Mouse (Mus musculus) myocyte (in vitro differentiated cells): ENCODE measurements around the gene Adgrf5.

Experiments
- MYOD1 ChIP-seq, 3 experiments: IDR thresholded peaks; one replicate each; pipeline ENCODE4 v1.6.1; 2011; ENCODE audit warnings: control low read depth in 2 of 3, low read depth in 2 of 3, mild to moderate bottlenecking in 2 of 3, moderate library complexity in 1 of 3; ENCODE audit not compliant: insufficient read length in 2 of 3, control insufficient read depth in 1 of 3
- POLR2A ChIP-seq: IDR thresholded peaks from one replicate; pipeline ENCODE4 v1.6.1; 2011; ENCODE audit warnings: low read depth, mild to moderate bottlenecking, control low read depth, moderate library complexity; ENCODE audit not compliant: insufficient read length
- POLR2AphosphoS2 ChIP-seq: IDR thresholded peaks from one replicate; pipeline ENCODE4 v1.6.1; 2011; ENCODE audit warnings: low read depth, control low read depth; ENCODE audit not compliant: insufficient read length
- TCF12 ChIP-seq: IDR thresholded peaks from one replicate; pipeline ENCODE4 v1.6.1; 2011; ENCODE audit warnings: mild to moderate bottlenecking, control low read depth; ENCODE audit not compliant: poor library complexity, insufficient read depth, severe bottlenecking
- TCF3 ChIP-seq: IDR thresholded peaks from one replicate; pipeline ENCODE4 v1.6.1; 2011; ENCODE audit warnings: low read depth, control low read depth; ENCODE audit not compliant: insufficient read length
- USF1 ChIP-seq: IDR thresholded peaks from one replicate; pipeline ENCODE4 v1.6.1; 2011; ENCODE audit warnings: low read depth, mild to moderate bottlenecking, control low read depth, moderate library complexity

GRCm38 (mm10) chr17:43497521-43497920 lies 137.3 kb downstream of the Adgrf5 start:
- TF ChIP-seq USF1 (no peak), TCF12 (no peak), MYOD1 (IDR thresholded peaks at IDR 0.05; ENCODE audit: control insufficient read depth in 1 of 3, insufficient read length in 2 of 3, low read depth in 2 of 3) (no peak), POLR2A (no peak), POLR2AphosphoS2 (no peak), TCF3 (no peak)
